Mouse (Mus musculus): ENCODE data around the gene Spata9. TPM values are rescaled to one million over a fixed set of nuclear protein-coding genes. Genes with fewer than 3 reads are reported as not detected.

Gene Spata9
- total RNA-seq, 1 experiment from 2014 or later = not detected

DNA sequence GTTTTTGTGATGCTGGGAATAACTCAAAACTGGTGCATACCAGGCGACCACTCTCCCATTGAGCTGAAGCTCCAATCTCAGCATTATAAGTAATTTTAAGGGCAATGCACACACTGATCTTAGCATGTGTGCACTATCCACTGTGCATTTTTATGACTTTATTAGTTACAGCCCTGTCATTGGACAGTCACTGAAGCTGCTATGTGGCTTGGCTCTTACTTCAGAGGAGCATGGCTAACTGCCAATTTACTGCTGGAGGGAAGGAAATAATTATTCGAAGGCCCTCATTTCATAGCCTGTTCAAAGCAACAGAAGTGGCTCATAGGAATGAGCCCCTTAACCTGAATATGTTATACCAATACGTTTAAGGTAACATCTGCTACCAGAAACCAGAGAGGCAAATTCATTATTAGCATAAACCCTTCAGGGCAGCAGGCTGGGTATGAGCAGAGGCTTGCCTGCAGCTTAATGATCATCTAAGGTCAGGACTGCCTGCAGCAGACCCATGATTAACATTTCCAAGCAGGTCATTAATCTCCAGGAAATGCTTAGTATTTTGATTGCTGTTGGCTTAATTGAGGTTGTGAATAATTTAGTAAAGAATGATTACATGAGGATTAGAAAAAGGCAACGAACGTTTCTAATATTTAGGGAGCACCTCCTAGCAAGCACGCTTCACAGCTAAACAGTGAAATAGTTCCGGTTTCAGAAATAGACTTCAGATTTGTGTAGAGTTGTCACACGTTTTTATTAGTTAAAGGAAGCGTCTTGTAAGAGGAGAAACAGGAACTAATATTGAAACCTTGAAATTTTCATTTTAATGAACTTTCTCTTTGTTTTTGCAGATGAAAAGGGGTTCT, 25.4 kb downstream of the Spata9 start:
- DNase-seq = peak; percentile 35

DNA sequence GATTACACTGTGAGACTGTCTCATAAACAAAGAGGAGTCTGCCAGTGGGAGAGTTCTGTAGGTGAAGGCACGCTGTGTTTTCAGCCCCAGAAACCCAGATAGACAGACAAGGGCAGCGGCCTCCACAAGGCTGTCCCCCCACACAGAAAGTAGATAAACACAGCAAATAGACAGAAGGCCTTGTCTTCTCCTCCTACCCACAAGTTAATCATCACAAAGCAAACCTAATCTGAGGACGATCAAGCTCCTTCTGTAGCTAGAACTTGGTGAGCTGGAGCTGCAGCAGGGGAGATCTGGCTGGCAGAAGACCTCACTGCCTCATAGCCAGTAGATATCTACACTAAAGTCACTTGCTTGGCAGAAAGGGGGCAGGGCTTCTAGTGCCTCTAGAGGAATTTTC, 36.3 kb downstream of the Spata9 start:
- no peak for DNase-seq

DNA sequence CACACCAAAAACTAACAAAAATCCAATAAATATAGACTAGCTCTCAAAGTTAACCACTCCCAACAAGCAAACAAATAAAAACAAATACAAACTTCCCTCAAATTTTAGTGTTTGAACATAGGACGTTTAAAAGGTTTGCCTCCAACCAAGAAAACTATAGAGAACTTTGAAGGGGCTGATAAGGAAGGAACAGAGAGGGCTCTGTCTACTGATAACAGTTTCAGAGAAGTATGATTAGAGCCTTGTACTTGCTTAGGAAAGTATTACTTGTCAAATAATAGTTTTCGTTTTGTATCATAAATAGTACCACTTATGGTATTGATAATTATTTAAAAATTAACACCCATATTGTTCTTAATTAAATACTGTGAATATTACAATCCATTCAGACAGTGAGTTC, 47.6 kb downstream of the Spata9 start:
- no peak for DNase-seq

DNA sequence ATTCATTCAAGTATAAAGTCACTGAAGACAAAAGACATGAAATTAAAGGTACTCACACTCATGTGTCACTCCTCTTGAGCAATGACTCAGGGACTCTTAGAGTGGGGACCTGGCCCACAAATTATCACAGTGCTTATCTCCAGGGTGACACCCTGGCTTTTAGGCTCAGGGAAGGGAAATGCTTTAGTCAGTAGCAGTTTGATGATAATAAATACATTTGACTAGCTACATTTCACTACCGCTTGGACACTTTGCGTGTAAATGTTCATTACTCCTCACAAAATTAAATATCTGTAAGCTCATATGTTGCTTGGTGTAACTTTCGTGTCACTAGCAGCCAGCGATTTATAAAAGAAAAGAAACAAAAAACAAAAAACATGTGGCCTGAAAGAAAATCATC, 50.5 kb downstream of the Spata9 start:
- DNase-seq = peak; percentile 6

DNA sequence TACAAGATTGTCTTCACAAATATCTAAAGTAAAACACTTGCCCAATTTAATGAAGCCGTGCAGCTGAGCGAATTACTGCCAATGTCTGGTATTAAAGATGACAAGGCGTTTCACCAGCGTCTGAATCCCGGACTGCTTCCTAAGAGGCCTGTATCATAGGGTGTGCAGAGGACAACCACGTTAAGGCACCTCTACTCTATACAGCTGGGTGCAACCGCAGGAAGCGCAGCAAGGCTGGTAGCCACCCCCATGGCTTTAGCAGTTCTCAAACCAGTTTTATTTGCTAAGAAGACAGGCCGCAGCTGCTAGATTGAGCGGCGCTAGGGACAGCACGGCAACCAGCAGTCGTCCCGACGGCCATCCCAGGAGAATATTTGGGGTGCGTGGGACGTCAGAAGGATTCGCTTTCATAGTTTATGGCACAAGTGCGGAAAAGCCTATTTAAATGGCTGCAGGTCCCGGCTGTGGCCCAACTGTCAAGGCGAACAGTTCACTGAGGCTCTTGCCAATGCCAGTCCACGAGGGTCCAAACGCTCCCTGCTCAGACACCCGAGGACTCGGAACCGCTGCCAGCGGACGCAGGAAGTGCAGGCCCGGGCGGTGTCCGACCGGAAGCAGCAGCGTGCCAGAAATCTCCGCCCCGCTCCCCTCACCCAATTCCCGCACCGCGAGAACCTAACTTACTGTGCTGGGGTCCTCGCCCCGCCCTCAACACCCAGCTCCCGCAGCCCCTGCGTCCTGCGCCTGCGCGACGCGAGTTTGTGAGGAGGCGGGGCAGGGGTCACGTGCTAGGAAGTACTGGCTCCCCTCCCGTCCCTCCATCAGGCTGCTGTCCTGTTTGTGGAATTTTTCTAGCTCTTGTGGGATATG, 51.3 kb downstream of the Spata9 start, which contains the start of gene Rfesd:
Rfesd (minus strand) TSS at position 746 of the 870 bp plus-strand sequence.
- peak; percentile 99 for DNase-seq

DNA sequence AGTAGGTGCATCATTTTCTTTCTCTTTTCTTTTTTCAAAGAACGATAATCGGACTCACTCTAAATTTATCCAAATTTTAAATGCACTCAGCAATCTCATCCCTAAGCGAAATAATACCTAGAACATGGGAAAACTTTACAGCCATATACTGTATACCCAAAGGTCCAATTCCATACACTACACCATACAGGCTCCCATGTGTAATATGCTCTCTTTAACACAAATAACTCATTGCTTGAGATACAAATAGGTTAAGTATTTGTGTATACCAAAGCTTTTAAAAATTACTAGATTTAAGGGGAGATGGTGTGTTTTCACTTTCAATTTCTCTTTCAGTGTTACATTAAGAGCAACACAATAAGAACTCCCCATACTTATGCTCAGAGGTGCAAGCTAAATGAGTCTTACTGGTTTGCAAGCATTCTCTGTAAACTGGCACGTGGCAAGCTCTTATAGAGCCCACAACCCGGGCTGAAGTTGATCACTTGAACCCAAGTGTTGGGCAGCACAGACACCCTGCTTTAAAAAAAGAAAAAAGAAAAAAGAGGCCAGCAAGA, 52.0 kb downstream of the Spata9 start:
- DNase-seq = peak; percentile 11

DNA sequence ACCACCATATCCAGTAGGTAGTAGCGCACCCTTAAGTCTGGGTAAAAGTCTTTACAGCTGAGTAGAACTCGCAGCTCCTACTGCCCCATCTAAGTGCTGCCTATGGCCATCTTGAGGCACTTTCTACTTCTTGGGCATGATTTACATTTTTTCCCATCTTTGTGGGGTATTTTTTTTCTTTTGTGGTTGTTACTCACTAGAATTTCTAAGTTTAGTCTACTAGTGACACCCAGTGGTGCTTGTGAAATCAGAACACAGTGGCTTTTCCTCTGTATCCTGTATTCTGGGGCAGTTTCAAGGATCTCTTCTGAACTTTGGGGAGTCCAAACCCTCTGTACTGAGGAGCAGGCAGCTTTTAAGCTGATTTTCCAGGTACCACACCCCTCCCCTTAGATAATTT, 54.8 kb downstream of the Spata9 start:
- DNase-seq = no peak

DNA sequence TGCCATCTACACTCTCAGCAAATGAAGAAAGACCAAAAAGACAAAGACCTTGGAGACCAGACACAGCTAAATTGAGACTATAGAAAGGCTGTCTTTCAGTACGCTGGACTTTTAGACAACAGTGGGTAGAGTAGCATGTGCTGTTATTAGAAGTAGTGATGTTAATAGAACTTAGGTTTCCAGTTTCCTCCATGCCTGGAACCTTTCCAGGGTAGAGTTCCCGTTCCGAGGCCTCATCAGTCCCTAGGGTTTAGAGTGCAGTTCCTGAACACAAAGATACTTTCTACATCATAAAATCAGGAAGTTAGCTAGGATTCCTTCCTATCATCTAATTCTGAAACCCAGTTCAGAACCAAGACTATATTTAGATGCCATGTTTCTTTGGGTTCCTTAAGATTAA, 57.6 kb downstream of the Spata9 start:
- DNase-seq = peak; percentile 15

DNA sequence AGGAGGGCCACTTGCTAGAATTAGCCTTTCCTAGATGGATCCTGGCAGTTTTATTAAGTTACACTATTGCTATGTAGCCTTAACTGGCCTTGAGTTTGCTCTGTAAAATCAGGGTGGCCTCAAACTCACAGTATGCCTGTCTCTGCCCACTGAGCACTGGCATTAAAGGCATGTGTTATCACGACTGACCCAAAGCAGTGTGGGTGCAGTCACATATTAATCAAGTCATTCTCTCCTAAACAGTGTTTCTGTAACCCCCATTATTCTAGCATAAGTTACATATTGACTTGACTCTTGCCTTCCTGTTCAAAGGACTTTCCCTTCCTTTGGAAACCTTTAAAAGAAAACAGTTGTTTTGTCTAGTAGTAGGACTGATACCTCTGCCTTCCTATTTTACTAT, 75.5 kb downstream of the Spata9 start:
- DNase-seq = no peak

DNA sequence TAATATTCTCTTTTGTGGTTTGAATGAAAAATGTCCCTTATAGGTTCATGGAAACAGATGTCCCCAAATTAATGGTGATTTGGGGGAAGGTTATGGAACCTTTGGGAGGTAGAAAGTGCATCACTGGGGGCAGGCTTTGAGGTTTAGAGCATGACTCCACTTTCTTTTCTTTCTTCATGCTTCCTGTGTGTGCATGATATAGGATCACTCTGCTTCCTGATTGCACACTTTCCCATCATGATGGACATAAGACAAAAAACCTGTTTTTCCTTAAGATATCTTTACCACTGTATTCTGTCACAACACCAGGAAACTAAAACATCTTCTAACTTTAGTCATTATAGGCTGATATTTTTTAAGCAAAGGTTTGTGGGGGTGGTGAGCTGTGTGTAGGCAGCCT, 78.0 kb downstream of the Spata9 start:
- DNase-seq = no peak

Other genes with a start within 250 kb of the Spata9 start
- 27.9 and 28.8 TPM in 2 replicates for gene Glrx, start 127.3 kb upstream of the Spata9 start, total RNA-seq (2021)
- 10.6 and 11.7 TPM in 2 replicates for gene Rhobtb3, start 23.2 kb upstream of the Spata9 start, total RNA-seq (2021)
- gene Rfesd, start 51.6 kb downstream of the Spata9 start, total RNA-seq (2021) = 17.3 and 19.1 TPM in 2 replicates
- not detected in 2 replicates for gene Gpr150, start 89.8 kb downstream of the Spata9 start, total RNA-seq (2021)
- gene Arsk, start 131.5 kb downstream of the Spata9 start, total RNA-seq (2021) = 6.7 and 7.7 TPM in 2 replicates
- 24.6 and 27.6 TPM in 2 replicates for gene Ttc37, start 131.6 kb downstream of the Spata9 start, total RNA-seq (2021)

All from adrenal gland, postnatal 14 days (tissue).